In genomic region chr13:99040171-99040570, GRCm38 (mm10) we compare ENCODE assay signal across 25 mouse cellular contexts. TPM values are rescaled to one million over a fixed set of nuclear protein-coding genes. Genes with fewer than 3 reads are reported as not detected.
DNase-seq lines count a peak whose midpoint lies in the region; ATAC-seq lines count a peak whose summit lies in the region.
"Had no signal": no experiment of that assay in that cellular context is flagged by ENCODE, and none has a peak within 500 bp of the region (broad histone marks: within the 10 kb centered on the region; RNA-seq: fewer than 3 reads in every experiment).

No protein-coding gene starts in this region.

- no peaks in the 10 kb centered on the region for H3K27me3 ChIP-seq in lung, embryonic 16.5 days (ENCODE audit: control insufficient read depth, insufficient read depth, low read depth, low read length)
- H3K27me3 ChIP-seq: CH12.LX; forebrain, embryonic 15.5 days; heart, embryonic 15.5 days had no signal

- H3K9me3 ChIP-seq in lung, embryonic 16.5 days (ENCODE audit: control insufficient read depth, low read length): no peaks in the 10 kb centered on the region
- H3K9me3 ChIP-seq: forebrain, embryonic 10.5 days; forebrain, embryonic 15.5 days; G1E; heart, embryonic 15.5 days; hindbrain, embryonic 10.5 days had no signal

- 0 out of 2 replicates have a peak, but pooled peaks cover 3% of the 10 kb centered on the region for H3K4me1 ChIP-seq in lung, embryonic 16.5 days (replicated peaks; ENCODE audit: control insufficient read depth, insufficient read depth, low read length)
- H3K4me1 ChIP-seq: forebrain, embryonic 15.5 days had no signal

- H3K9ac ChIP-seq in lung, embryonic 16.5 days (ENCODE audit: low read length): no peak overlapping the region
- H3K9ac ChIP-seq: forebrain, embryonic 15.5 days; heart, embryonic 15.5 days; hindbrain, embryonic 14.5 days had no signal

- 69% methylated on average over 4 of the region's 4 CpGs for WGBS in lung, embryonic 16.5 days

- no peaks in the 10 kb centered on the region for H3K36me3 ChIP-seq in lung, embryonic 16.5 days (ENCODE audit: control insufficient read depth, insufficient read depth, low read length)
- H3K36me3 ChIP-seq: forebrain, embryonic 10.5 days; forebrain, embryonic 15.5 days; G1E; heart, embryonic 15.5 days; hindbrain, embryonic 10.5 days had no signal

- intact Hi-C loops in heart, postnatal 10 days (cut with DNase I): no loop called here

- ATAC-seq in lung, embryonic 16.5 days (ENCODE audit: low read depth): 0 out of 2 replicates have a peak, but pooled peaks have one; percentile 42
- peak; percentile 42; the same call in 1 of the 2 replicates for ATAC-seq in granulocyte monocyte progenitor cell, adult 5-6 weeks (replicated peaks; ENCODE audit: poor library complexity, severe bottlenecking)
- ATAC-seq: activated CD4-positive, CD25-positive, alpha-beta regulatory T cell, adult 4 months; forebrain, embryonic 15.5 days had no signal

- H3K4me2 ChIP-seq in lung, embryonic 16.5 days (ENCODE audit: low read depth, low read length): no peak overlapping the region
- H3K4me2 ChIP-seq: forebrain, embryonic 15.5 days; heart, embryonic 15.5 days; hindbrain, embryonic 14.5 days had no signal

- H3K4me3 ChIP-seq in lung, embryonic 16.5 days (ENCODE audit: low read length): no peak overlapping the region
- H3K4me3 ChIP-seq: erythroblast, embryonic 14.5 days; forebrain, embryonic 10.5 days; forebrain, embryonic 15.5 days; heart, embryonic 15.5 days; hindbrain, embryonic 10.5 days had no signal

- peak; percentile 82 for DNase-seq in heart, adult 11 months
- no peak for DNase-seq in heart, postnatal 10 days
- no peak for DNase-seq in lung, postnatal 25 days (ENCODE audit: low spot score)
- DNase-seq in right cerebral cortex, postnatal 14 days: no peak
- DNase-seq: adrenal gland, adult 2 months; adrenal gland, postnatal 25 days; cerebellum, adult 18-20 months; cerebellum, adult 9-11 months; cerebellum, postnatal 36 days; gastrocnemius, postnatal 10 days; kidney, adult 18-20 months had no signal

- no peak overlapping the region for H3K27ac ChIP-seq in lung, embryonic 16.5 days (ENCODE audit: low read length)
- H3K27ac ChIP-seq: forebrain, embryonic 10.5 days; forebrain, embryonic 15.5 days; heart, embryonic 15.5 days; hindbrain, embryonic 10.5 days; hindbrain, embryonic 14.5 days had no signal

RNA-seq across cellular contexts. Expression of gene 1700024P04Rik, which starts 55.8 kb away (rescaled TPM):
- total RNA-seq in heart, postnatal 10 days (2021): not detected
- polyA plus RNA-seq in lung, embryonic 16.5 days (2015; fragmentation: Nextera tagmentation; extraction: Ambion mirVana): not detected in 2 replicates
- not detected in 2 replicates for total RNA-seq in granulocyte monocyte progenitor cell, adult 5-6 weeks (2014; fragmentation: Nextera tagmentation)
- not detected in 2 replicates for total RNA-seq in granulocyte monocyte progenitor cell, adult 5-6 weeks (2017)
- total RNA-seq: adrenal gland, adult 2 months; adrenal gland, postnatal 25 days; CH12.LX; G1E; gastrocnemius, postnatal 10 days; heart, postnatal 25 days had no signal
- polyA plus RNA-seq: activated CD4-positive, CD25-positive, alpha-beta regulatory T cell, adult 4 months; adrenal gland, adult 2 months; embryonic facial prominence, embryonic 14.5 days; erythroblast, embryonic 14.5 days; forebrain, embryonic 10.5 days; forebrain, embryonic 15.5 days; frontal cortex, adult 2 months; G1E; heart, embryonic 15.5 days; hindbrain, embryonic 10.5 days; hindbrain, embryonic 14.5 days had no signal
